Mouse (Mus musculus) heart, embryonic 13.5 days (tissue): Measurements from ENCODE around the gene Nucb1. TPM values are rescaled to one million over a fixed set of nuclear protein-coding genes. Genes with fewer than 3 reads are reported as not detected.
"Not testable (repeated sequence)": the region's sequence is repeated elsewhere in the genome, so short reads cannot be mapped to it uniquely, and the experiment has no call there.

ENCODE experiments used
- ATAC-seq: fragments of 200-750 bp; cut with Nextera tagmentation; 2 replicates; pipeline ENCODE4 v1.8.0; 2017; ENCODE audit warnings: moderate TSS enrichment; ENCODE audit not compliant: insufficient number of reproducible peaks, low FRiP score, low TSS enrichment; ENCODE audit errors: extremely low read depth
- H3K27ac ChIP-seq: fragments of 300-500 bp; sonication (generic); replicated peaks from 2 replicates; pipeline ENCODE4 v1.5.1; 2015; ENCODE audit warnings: moderate library complexity, mild to moderate bottlenecking, inconsistent platforms
- H3K27me3 ChIP-seq: fragments of 300-500 bp; sonication (generic); replicated peaks from 2 replicates; pipeline ENCODE4 v1.6.1; 2015; ENCODE audit warnings: mild to moderate bottlenecking, inconsistent platforms
- H3K36me3 ChIP-seq: fragments of 300-500 bp; sonication (generic); 2 replicates; pipeline ENCODE4 v1.6.1; 2015; ENCODE audit warnings: mild to moderate bottlenecking, inconsistent platforms
- H3K4me1 ChIP-seq: fragments of 300-500 bp; sonication (generic); 2 replicates; pipeline ENCODE4 v1.6.1; 2015; ENCODE audit warnings: inconsistent platforms
- H3K4me2 ChIP-seq: fragments of 300-500 bp; sonication (generic); 2 replicates; pipeline ENCODE4 v1.6.1; 2015; ENCODE audit warnings: inconsistent platforms, mild to moderate bottlenecking, moderate library complexity
- H3K4me3 ChIP-seq: fragments of 300-500 bp; sonication (generic); 2 replicates; pipeline ENCODE4 v1.5.1; 2015; ENCODE audit warnings: moderate library complexity, mild to moderate bottlenecking, inconsistent platforms
- H3K9ac ChIP-seq: fragments of 300-500 bp; sonication (generic); 2 replicates; pipeline ENCODE4 v1.6.1; 2015; ENCODE audit warnings: inconsistent platforms, mild to moderate bottlenecking, moderate library complexity
- H3K9me3 ChIP-seq: fragments of 300-500 bp; sonication (generic); 2 replicates; pipeline ENCODE4 v1.6.1; 2016; ENCODE audit warnings: inconsistent platforms
- WGBS: fragments of 180-500 bp; shearing (Covaris S2); methylation state at CpG from one replicate; pipeline ENCODE4 v1.1.7; 2015; ENCODE audit warnings: mixed read lengths; 5-methylcytosine and 5-hydroxymethylcytosine counted together
- polyA plus RNA-seq: library from polyadenylated mRNA; unstranded; fragments of >200 nt; fragmentation: Nextera tagmentation; extraction: Ambion mirVana; gene quantifications from 2 replicates; pipeline ENCODE4 v1.2.1, GENCODE M21; 2015

Gene Nucb1
- polyA plus RNA-seq, 1 experiment from 2014 or later: 175 TPM

DNA sequence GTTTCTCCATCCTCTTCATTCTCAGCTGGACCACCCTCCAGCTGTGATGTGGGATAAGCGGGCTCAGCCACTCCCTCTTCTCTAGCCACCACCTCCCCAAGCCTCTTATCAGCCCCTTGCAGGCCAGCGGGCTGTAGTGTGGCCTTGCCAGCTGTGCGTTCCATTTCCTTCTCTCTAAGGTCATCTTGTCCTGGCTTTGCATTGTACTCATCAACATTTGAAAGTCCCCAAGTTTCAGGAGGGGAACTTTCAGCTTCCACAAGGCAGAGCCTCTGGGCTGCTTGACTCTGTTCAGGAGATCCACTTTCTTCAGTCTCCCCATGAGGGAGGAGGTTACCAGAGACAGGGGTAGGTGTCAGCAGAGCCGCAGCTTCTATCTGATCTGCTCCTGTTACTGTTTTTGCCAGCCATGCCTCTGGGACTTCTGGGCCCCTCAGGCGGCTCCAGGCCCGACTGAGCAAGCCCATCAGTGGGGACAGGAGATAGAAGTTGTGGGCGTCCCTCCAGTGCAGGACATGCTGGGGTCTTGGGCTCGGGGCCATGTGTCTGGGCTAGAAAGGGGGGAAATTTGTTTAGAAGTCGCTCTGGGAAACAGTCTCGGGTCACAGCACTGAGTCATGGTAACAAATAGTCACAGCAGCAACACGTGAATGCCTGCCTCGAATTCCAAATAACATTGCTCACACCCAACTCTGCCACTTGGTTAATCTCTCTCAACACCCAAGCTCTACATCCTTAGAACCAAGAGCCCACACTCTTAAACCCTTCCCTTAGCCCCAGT is 14.8 kb upstream of the Nucb1 start:
- peak overlapping the region; percentile 91 for H3K4me2 ChIP-seq
- peaks cover 53% of the 10 kb centered on the region for H3K4me1 ChIP-seq
- H3K4me3 ChIP-seq: peak overlapping the region; percentile 92
- H3K27ac ChIP-seq: peak overlapping the region; percentile 99
- no peaks in the 10 kb centered on the region for H3K27me3 ChIP-seq
- WGBS: 4% methylated on average over 12 of the region's 12 CpGs
- H3K9me3 ChIP-seq: no peaks in the 10 kb centered on the region
- peak overlapping the region; percentile 97 for H3K9ac ChIP-seq
- H3K36me3 ChIP-seq: peaks cover 23% of the 10 kb centered on the region
- peak; percentile 47; the same call in 1 of the 2 replicates for ATAC-seq

DNA sequence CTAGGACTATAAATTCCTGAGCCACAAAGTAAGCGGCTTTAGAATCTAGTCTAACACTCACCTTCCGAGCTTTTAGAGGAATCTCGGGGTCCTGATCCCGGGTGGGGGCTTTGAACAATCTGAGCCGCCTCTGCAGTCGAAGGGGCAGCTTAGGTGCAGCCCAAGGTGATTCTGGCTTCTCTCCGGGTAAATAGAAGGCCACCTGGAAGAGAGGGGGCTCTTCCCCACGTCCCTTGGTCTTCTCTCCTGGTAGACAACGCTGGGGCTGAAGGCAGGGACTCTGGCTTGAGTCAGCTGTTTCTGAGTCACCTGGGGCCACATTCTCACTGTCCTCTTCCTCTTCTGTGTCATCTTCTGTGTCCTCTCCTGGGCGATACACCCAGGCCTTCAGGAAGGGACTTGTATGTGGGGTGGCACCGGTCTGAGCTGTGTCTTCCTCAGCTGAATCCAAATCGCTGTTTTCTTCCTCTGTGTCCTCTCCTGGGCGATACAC is 13.5 kb upstream of the Nucb1 start:
- Histone ChIP-seq H3K4me3 (peak overlapping the region; percentile 92), H3K9me3 (no peaks in the 10 kb centered on the region), H3K36me3 (peaks cover 23% of the 10 kb centered on the region), H3K27ac (peak overlapping the region; percentile 89), H3K27me3 (no peaks in the 10 kb centered on the region), H3K9ac (peak overlapping the region; percentile 88), H3K4me1 (peaks cover 46% of the 10 kb centered on the region), H3K4me2 (peak overlapping the region; percentile 91)
- no peak for ATAC-seq
- 72% methylated on average over 13 of the region's 13 CpGs for WGBS

DNA sequence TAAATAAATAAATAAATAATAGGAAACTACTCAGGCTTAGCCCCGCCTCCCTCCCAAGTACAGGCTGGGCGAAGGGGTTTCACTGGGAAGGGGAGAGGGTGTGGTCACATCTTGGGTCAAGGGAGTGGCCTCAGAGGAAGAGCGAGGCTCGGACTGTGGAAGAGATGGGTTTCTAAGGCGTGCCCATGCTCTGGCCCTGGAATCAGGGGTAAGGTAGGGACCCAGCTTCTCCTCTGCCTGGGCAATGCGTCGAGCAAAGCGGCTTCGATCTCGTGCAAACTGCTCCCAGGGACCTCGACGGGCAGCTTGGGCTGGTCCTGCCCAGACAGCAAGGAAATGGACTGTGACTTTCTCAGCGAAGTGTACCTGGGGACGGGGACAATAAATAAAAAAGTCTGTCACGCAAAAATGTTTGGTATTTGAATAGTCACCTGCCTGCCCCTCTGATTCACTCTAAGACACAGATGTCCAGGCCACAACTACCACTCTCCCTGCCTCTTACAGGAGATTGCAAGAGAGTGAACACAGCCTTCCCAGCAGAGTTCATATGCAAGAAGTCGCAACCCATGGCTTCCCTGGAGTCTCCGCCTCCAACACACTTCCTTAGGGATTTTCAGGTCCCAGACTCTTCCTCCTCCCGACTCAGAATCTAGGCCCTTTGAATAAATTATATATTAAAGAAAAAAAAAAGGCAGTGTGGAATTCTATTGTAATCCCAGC is 12.9 kb upstream of the Nucb1 start:
- ATAC-seq: peak; percentile 35; the same call in 1 of the 2 replicates
- peak overlapping the region; percentile 91 for H3K4me2 ChIP-seq
- WGBS: 66% methylated on average over 18 of the region's 18 CpGs
- H3K27ac ChIP-seq: peak overlapping the region; percentile 89
- no peaks in the 10 kb centered on the region for H3K9me3 ChIP-seq
- H3K36me3 ChIP-seq: peaks cover 23% of the 10 kb centered on the region
- no peaks in the 10 kb centered on the region for H3K27me3 ChIP-seq
- H3K9ac ChIP-seq: peak overlapping the region; percentile 88
- peak overlapping the region; percentile 92 for H3K4me3 ChIP-seq
- peaks cover 46% of the 10 kb centered on the region for H3K4me1 ChIP-seq

DNA sequence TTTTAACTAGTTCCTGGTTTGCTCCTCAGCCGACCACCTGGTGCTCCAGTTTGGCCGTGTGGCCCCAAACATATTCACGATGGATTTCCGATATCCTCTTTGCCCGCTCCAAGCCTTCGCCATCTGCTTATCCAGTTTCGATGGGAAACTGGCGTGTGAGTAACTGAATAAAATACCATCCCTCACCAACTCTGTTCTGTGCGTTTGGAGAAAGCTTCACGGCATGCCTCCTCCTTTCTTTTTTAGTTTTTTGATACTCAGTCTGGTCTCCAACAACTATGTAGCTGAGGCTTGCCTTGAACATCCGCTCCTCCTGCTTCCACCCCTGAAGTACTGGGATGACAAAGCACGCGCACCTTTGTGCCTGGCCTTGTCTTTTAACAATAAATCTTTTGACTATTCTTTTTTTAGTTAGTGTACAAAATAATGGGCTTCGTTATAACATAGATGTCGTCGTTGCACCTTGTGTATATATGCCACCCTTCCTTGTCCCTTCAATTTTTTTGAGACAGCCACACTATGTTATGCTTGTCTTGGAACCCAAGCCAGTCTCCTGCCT is 12.1 kb upstream of the Nucb1 start:
- H3K4me2 ChIP-seq: peak overlapping the region; percentile 91
- peaks cover 23% of the 10 kb centered on the region for H3K36me3 ChIP-seq
- 50% methylated on average over 16 of the region's 16 CpGs for WGBS
- peak overlapping the region; percentile 88 for H3K9ac ChIP-seq
- peak overlapping the region; percentile 89 for H3K27ac ChIP-seq
- H3K4me1 ChIP-seq: peaks cover 46% of the 10 kb centered on the region
- no peaks in the 10 kb centered on the region for H3K9me3 ChIP-seq
- ATAC-seq: no peak
- no peaks in the 10 kb centered on the region for H3K27me3 ChIP-seq
- H3K4me3 ChIP-seq: peak overlapping the region; percentile 92

DNA sequence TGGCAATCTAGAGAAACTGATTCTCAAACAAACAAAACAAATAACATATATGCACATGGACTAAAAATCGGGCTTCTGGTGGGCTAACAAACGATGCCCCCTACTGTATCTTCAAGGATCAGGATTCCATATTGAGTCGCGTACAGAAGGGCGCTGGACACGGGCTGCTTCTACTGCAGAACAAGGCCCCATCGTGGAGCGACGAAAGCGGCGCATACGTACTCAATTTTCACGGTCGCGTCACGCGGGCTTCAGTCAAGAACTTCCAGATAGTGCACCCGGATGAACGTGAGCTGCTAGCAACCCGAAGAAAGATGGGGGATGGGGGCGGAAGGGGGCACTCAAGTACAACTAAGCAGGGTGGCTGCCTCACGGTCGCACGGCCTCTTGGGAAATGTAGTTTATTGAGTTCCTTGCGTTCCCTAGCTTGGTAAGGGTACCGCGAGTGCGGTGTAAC is 11.6 kb upstream of the Nucb1 start:
- Histone ChIP-seq H3K9ac (peak overlapping the region; percentile 88), H3K9me3 (no peaks in the 10 kb centered on the region), H3K27ac (peak overlapping the region; percentile 89), H3K27me3 (no peaks in the 10 kb centered on the region), H3K36me3 (peaks cover 23% of the 10 kb centered on the region), H3K4me1 (peaks cover 43% of the 10 kb centered on the region), H3K4me2 (peak overlapping the region; percentile 91), H3K4me3 (peak overlapping the region; percentile 92)
- ATAC-seq: peak; percentile 14; the same call in 1 of the 2 replicates
- under 1% methylated on average over 28 of the region's 28 CpGs for WGBS

DNA sequence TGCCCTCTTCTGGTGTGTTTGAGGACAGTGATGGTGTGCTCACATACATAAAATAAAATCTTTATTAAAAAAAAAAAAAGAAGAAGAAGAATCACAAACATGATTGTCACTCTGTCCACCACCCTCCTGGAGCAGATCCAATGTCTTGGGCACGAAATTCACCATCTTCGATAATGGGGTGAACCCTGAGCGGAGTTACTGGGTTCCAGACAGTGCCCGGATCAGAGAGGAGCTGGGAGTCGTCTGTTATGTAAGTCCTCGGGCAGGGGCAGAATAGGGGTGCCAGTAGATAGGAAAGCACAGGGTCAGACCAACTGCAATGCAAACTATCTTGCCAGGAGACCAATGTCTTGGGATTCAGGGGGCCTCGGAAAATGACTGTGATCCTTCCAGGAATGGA is 10.4 kb upstream of the Nucb1 start:
- H3K9me3 ChIP-seq: no peaks in the 10 kb centered on the region
- no peak overlapping the region for H3K9ac ChIP-seq
- peak overlapping the region; percentile 91 for H3K4me2 ChIP-seq
- peaks cover 49% of the 10 kb centered on the region for H3K4me1 ChIP-seq
- no peaks in the 10 kb centered on the region for H3K27me3 ChIP-seq
- H3K36me3 ChIP-seq: peaks cover 23% of the 10 kb centered on the region
- peak overlapping the region; percentile 92 for H3K4me3 ChIP-seq
- 88% methylated on average over 7 of the region's 7 CpGs for WGBS
- H3K27ac ChIP-seq: no peak overlapping the region
- no peak for ATAC-seq

DNA sequence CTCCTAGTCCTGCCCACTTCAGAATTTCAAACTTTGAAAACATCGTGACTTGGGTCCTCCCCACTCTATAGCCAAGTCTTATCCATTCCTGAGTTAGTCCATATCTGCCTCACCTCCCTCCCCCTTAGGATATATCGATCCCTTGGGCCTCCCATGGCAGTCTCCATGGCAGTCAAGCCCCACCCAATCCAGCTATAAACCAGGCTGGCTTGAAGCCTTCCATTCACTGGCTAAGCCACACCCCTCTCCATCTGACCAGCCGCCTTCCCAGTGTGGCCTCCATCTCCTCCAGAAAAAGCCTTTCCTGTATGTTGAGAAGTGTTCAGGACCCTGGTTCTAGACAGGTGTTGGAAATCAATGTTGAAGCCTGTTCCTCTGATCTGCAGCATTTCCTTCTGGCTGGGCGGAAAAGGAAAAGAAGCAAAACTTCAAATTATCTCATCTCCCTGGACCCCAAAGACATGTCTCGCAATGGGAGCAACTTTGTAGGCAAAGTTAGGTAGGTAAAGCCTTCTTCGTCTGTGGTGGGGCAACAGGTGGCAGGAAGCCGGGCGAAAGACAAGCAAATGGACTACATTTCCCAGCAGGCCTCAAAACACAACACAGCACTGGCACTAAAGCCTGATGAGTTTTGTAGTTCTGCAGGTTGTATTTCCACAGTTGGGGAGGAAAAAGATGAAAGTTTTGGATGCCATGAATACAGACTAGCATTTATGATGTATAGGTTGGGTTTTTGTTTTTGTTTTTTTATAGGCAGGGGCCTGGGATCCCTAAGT is 9.3 kb upstream of the Nucb1 start:
- no peak overlapping the region for H3K27ac ChIP-seq
- H3K36me3 ChIP-seq: peaks cover 22% of the 10 kb centered on the region
- peaks cover 45% of the 10 kb centered on the region for H3K4me1 ChIP-seq
- no peak overlapping the region for H3K4me3 ChIP-seq
- H3K9me3 ChIP-seq: no peaks in the 10 kb centered on the region
- no peak for ATAC-seq
- no peak overlapping the region for H3K9ac ChIP-seq
- no peaks in the 10 kb centered on the region for H3K27me3 ChIP-seq
- WGBS: 71% methylated on average over 8 of the region's 8 CpGs
- no peak overlapping the region; the same call in 1 of the 2 replicates for H3K4me2 ChIP-seq

DNA sequence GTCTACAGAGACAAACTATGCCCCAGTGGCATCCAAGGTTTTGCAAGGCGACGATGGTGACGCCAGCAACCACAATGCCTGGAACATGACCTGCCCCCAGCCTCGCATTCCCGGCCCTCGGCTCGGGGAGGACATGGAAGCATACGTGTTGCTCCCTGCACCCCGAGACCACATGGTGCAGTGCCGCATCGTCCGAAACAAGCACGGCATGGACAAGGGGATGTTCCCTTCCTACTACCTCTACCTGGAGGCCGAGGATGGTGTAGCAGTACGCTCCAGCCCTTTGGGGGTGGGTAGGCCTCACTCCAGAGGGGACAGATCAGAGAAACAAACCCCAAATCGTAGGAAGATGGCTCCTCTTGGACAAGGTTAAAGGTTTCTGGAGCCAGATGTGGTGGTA is 8.4 kb upstream of the Nucb1 start:
- WGBS: 88% methylated on average over 16 of the region's 16 CpGs
- ATAC-seq: no peak
- Histone ChIP-seq H3K4me2 (no peak overlapping the region), H3K36me3 (peaks cover 14% of the 10 kb centered on the region), H3K4me1 (peaks cover 38% of the 10 kb centered on the region), H3K27ac (no peak overlapping the region), H3K9me3 (no peaks in the 10 kb centered on the region), H3K4me3 (no peak overlapping the region), H3K27me3 (no peaks in the 10 kb centered on the region), H3K9ac (no peak overlapping the region)

DNA sequence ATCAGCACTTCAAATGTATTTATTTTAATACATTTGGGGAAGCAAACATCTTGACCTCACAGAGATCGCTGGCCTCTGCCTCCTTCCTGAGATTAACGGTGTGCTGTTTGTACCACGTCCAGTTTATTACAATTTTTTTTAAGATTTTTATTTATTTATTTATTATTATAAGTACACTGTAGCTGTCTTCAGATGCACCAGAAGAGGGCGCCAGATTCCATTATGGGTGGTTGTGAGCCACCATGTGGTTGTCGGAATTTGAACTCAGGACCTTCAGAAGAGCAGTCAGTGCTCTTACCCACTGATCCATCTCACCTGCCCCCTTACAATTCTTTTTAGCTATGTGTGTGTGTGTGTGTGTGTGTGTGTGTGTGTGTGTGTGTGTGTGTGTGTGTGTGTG is 6.6 kb upstream of the Nucb1 start:
- not testable (repeated sequence) for ATAC-seq, H3K27me3 ChIP-seq, H3K9me3 ChIP-seq, H3K36me3 ChIP-seq, H3K27ac ChIP-seq, H3K4me3 ChIP-seq, H3K9ac ChIP-seq, H3K4me2 ChIP-seq
- WGBS: 61% methylated on average over 5 of the region's 5 CpGs
- H3K4me1 ChIP-seq: peaks cover 21% of the 10 kb centered on the region

DNA sequence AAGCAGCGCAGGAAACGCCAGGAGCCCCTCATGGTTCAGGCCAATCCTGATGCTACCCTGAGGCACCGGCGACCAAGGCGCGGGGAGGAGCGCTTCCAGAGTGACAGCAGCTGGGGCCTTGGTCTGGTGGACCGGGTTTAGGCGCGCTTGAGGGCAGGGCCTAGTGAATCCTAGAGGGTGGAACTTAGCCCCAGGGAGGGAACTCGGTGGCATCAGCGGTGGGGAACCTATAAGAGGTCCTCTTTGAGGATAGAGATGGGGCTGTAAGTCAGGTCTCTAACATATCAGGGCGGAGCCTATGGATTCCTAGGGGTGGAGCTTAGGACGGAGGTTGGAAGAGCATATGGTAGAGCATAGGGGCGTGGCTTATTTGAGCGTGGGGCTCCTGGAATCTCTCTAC is 5.2 kb upstream of the Nucb1 start:
- Histone ChIP-seq H3K4me2 (peak overlapping the region; percentile 52), H3K27ac (peak overlapping the region; percentile 13), H3K36me3 (no peaks in the 10 kb centered on the region), H3K4me3 (peak overlapping the region; percentile 24; the same call in 1 of the 2 replicates), H3K9me3 (no peaks in the 10 kb centered on the region), H3K9ac (no peak overlapping the region; the same call in 1 of the 2 replicates), H3K27me3 (no peaks in the 10 kb centered on the region), H3K4me1 (peaks cover 16% of the 10 kb centered on the region)
- 18% methylated on average over 16 of the region's 16 CpGs for WGBS
- ATAC-seq: peak; percentile 65; the same call in 1 of the 2 replicates
